Mouse (Mus musculus): Measurements from ENCODE around the gene Ldhd.
"Not testable (repeated sequence)": the region's sequence is repeated elsewhere in the genome, so short reads cannot be mapped to it uniquely, and the experiment has no call there.

Gene Ldhd

GRCm38 (mm10) chr8:111630105-111630521, at the start of gene Ldhd:
Ldhd (minus strand) TSS chr8:111630374.
- no peak for DNase-seq (ENCODE audit: low read depth, low spot score)

DNA sequence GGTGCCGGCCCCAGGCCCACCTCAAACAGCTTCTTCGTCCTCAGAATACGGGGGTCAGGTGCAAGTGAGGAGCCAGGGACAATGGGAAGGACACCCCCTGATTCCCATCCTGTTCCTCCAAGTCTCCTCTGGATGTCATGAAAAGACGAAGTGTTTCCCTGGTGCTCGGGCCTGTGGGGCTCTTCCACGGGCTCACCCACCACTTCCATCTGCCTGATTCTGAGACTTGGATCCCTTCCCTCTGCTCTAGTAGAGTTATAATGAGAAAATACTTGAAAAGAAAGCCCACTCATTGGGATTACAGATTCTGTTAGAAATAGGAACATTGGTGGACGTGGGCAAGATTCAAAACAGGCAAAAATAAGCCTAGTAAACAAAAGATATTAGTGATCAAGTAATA, 48.7 kb upstream of the Ldhd start:
- DNase-seq (ENCODE audit: low read depth, low spot score) = no peak

GRCm38 (mm10) chr8:111678111-111678510, 47.9 kb upstream of the Ldhd start:
- peak; percentile 81 for DNase-seq (ENCODE audit: low read depth, low spot score)

- no peak for DNase-seq (ENCODE audit: low read depth, low spot score)
Measured at GRCm38 (mm10) chr8:111676237-111676636, 46.1 kb upstream of the Ldhd start.

DNA sequence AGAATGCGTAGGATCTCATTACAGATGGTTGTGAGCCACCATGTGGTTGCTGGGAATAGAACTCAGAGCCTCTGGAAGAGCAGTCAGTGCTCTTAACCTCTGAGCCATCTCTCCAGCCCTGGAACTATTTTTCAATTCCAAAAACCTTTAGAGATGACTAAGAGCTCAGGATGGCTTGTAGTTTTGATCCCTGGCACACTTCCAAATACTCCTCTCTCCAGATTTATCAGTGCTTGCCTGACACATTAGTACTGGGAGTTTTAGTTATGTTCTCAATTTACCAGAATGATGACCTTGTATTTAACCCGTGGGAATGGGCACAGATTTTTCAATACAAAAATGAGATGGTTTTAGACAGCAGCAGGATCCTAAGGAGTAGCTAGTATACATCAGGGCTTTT, 36.6 kb upstream of the Ldhd start:
- DNase-seq (ENCODE audit: low read depth, low spot score) = no peak

DNA sequence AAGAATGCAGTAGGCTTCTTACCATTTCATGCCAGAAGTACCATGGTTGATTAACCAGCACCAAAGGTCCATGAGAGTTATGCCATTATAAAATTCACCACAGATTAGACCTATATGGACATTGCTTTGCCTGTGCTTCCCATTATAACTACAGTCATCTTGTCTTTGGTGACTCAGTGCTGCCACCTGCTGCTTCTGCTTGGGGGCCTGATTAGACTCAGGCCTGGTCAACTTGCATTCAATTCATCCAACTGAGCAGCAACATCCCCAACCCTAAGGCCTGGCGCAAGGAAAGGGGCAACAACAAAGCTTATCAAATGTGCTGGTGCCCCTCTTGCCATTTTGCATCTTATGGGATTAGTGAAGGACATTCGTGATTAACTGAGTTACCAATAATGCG, 32.3 kb upstream of the Ldhd start:
- peak; percentile 75 for DNase-seq (ENCODE audit: low read depth, low spot score)

DNA sequence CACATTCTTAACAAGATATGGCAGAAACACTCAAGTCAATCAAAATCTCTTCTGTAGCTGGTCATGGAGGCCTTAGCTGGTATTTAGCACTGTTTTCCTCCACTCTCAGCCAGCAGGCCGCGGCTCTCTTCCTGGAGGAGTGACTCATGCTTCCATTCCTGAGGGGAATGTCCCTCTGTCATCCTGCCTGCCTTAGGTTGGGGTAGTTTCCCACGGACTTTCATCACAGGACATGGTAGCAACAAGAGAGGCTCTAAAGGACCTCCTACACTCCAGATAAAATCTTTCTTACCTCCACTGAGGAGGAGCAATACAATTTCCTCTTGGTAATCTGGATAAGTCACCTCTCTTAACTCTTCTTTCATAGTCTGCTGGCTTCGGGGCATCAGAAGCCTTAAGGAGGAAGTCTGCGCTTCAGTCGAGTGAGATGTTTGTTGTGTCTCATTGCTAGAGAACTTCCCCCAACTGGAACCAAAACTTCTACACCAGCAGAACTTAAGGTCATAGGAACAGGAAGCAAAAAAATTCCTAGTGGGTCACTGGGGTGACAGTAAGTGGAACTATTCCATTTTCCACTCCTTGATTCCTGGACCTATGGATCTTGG, 28.7 kb upstream of the Ldhd start:
- DNase-seq (ENCODE audit: low read depth, low spot score) = no peak

DNA sequence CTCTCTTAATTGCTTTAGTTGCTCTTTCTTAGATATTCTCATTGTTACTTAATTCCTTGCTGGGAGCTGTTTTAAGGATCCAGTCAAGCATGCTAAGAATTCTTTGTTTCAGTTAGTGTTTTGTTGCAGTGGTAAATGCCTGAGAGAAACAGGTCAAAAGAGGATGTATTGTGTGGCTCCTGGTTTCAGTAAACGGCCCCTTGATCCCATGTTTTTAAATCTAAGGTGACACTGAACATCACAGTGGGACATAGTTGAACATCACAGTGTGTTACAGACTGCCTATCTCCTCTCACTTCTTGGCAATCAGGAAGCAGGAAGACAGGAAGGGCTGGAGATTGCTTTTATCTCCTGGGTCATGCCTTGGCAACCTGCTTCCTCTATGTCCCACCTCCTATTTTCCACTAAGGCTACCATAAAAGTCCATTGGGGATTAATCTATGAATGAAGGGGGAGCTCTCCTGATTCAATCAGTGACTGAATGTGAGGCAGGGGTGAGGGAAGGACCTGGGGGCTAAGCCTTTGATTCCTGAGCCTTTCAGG, 27.2 kb upstream of the Ldhd start:
- no peak for DNase-seq (ENCODE audit: low read depth, low spot score)

DNA sequence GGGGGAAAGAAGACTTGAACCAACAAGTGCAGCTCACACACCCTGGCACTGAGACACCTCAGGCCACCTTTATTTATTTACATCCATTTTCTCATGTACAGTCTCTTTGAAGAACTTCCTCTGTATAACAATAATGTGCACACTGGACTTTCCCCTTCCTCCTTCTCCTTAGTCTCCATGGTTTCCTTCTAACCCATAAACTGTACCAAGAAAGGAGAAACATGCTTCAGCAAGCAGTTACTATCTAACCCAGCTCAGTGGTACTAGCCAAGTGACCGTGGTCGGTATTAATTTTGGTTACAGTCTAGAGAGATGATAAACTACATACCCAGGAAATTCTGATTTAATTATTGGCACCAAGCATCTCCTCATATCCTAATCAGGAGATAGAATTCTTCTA, 23.4 kb upstream of the Ldhd start:
- no peak for DNase-seq (ENCODE audit: low read depth, low spot score)

GRCm38 (mm10) chr8:111650651-111651050, 20.5 kb upstream of the Ldhd start:
- DNase-seq (ENCODE audit: low read depth, low spot score) = no peak

- DNase-seq (ENCODE audit: low read depth, low spot score) = no peak
Measured at GRCm38 (mm10) chr8:111648834-111649233, 18.7 kb upstream of the Ldhd start.

DNA sequence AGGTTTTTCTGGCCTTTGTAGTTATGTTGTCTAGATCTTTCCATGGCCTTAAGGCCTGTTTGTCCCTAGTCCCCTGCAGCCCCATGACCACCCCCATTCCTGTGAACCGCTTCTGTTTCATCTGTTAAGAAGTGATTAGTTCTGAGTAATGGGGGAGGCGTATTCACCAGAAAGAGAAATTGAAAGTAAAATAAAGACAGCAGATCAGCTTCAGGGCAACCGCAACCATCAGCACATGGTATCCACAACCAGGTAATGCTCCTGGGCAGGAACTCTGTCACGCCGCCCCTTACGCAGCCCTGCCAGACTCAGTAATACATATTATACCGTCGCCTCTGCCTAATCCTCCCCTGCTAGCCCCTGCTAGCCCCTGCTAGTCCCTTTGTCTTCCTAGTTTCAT, 15.5 kb upstream of the Ldhd start:
- no peak for DNase-seq (ENCODE audit: low read depth, low spot score)

DNA sequence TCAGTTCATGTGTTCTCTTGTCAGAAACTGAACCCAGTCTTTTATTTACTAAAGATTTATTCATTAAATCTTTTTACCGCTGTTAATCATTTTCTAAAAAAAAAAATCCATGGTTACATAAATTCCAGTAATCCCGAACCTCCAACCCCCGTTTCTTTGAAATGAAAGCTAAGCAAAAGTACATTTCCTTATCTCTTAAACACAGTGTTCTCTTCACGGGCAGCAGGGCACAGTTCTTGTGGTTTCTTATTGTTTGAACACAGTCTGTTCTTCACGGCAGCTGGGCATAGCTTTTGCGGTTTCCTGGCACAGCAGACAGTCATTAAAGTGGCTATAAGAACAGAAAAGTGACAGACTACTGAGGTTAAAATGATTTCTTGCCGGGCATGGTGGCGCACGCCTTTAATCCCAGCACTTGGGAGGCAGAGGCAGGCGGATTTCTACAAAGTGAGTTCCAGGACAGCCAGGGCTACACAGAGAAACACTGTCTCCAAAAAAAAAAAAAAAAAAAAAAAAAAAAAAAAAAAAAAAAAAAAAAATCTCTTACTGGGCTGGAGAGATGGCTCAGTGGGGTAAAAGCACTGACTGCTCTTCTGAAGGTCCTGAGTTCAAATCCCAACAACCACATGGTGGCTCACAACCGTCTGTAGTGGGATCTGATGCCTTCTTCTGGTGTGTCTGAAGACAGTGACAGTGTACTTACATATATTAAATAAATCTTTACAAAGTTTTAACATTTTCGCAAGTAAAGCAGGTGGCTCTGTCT, 14.3 kb upstream of the Ldhd start:
- DNase-seq (ENCODE audit: low read depth, low spot score) = not testable (repeated sequence)

GRCm38 (mm10) chr8:111643264-111644141, 13.3 kb upstream of the Ldhd start, which contains the start of gene Zfp1:
Zfp1 (plus strand) TSS chr8:111643401.
- DNase-seq (ENCODE audit: low read depth, low spot score) = peak; percentile 95

- DNase-seq (ENCODE audit: low read depth, low spot score) = no peak
Measured at GRCm38 (mm10) chr8:111642939-111643263, 12.7 kb upstream of the Ldhd start.

- DNase-seq (ENCODE audit: low read depth, low spot score) = no peak
Measured at GRCm38 (mm10) chr8:111642496-111642895, 12.3 kb upstream of the Ldhd start.

DNA sequence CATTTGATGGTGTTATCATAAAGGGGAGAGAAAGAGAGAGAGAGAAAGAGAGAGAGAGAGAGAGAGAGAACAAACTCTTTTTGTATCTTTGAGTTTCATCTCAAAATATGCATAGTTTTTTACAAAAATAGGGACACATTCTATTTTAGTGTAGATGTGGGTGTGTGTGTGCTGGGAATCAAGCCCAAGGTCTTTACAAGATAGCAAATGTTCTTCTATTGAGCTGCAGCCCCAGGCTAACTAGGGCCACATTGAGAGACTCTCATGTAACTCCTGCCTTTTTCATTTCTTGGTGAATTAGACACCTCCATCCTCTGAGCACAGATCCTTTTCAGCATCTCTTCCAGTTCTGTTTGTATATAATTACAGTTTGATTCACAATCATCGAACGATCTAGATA, 10.9 kb upstream of the Ldhd start:
- no peak for DNase-seq (ENCODE audit: low read depth, low spot score)

GRCm38 (mm10) chr8:111638086-111638485, 7.9 kb upstream of the Ldhd start:
- DNase-seq (ENCODE audit: low read depth, low spot score) = no peak

- no peak for DNase-seq (ENCODE audit: low read depth, low spot score)
Measured at GRCm38 (mm10) chr8:111632976-111633375, 2.8 kb upstream of the Ldhd start.

DNA sequence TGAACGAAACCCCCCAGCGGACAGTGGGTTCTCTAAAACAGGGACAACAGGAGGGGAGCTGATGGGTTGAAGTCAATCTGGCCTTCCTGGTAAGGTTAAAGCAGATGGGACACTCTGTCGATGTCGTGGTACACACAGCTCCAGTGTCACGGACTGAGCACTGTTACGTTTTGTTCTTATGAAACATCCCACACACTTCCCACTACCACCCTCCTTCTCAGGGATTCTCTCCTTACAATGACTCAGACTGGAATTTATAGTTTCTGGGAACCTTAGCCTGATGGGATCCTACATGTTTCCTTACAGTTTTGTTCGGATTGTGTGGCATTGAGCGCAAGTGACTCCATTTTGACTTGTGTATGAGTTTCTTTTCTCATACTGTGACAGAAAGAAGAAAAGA, 1.4 kb upstream of the Ldhd start:
- DNase-seq (ENCODE audit: low read depth, low spot score) = no peak

- DNase-seq (ENCODE audit: low read depth, low spot score) = no peak
Measured at GRCm38 (mm10) chr8:111628894-111629501, 1.2 kb downstream of the Ldhd start.

- no peak for DNase-seq (ENCODE audit: low read depth, low spot score)
Measured at GRCm38 (mm10) chr8:111628401-111628800, 1.8 kb downstream of the Ldhd start.
